Mouse (Mus musculus) heart, postnatal 4 days (tissue): ENCODE measurements around the gene Atat1. TPM values are rescaled to one million over a fixed set of nuclear protein-coding genes. Genes with fewer than 3 reads are reported as not detected.

Source experiments
- DNase-seq: peaks from one replicate; pipeline ENCODE4 v3.0.0; 2021
- total RNA-seq, 2 experiments: library from RNA; stranded (reverse); gene quantifications; 2 replicates each; pipeline ENCODE4 v1.2.3; 2021

The Atat1 gene
- total RNA-seq, 2 experiments from 2014 or later, result 18.7 to 23.0 TPM

GRCm38 (mm10) chr17:35917463-35918251, 7.8 kb upstream of the Atat1 start:
- DNase-seq, result peak; percentile 60

GRCm38 (mm10) chr17:35917143-35917462, 7.2 kb upstream of the Atat1 start:
- peak; percentile 46 for DNase-seq

GRCm38 (mm10) chr17:35916297-35917142, 6.6 kb upstream of the Atat1 start, which contains the start of the genes Mrps18b and Ppp1r10:
Gene Mrps18b, minus strand, starts transcription at chr17:35916389.
Gene Ppp1r10, plus strand, starts transcription at chr17:35916434.
- DNase-seq, result peak; percentile 99

DNA sequence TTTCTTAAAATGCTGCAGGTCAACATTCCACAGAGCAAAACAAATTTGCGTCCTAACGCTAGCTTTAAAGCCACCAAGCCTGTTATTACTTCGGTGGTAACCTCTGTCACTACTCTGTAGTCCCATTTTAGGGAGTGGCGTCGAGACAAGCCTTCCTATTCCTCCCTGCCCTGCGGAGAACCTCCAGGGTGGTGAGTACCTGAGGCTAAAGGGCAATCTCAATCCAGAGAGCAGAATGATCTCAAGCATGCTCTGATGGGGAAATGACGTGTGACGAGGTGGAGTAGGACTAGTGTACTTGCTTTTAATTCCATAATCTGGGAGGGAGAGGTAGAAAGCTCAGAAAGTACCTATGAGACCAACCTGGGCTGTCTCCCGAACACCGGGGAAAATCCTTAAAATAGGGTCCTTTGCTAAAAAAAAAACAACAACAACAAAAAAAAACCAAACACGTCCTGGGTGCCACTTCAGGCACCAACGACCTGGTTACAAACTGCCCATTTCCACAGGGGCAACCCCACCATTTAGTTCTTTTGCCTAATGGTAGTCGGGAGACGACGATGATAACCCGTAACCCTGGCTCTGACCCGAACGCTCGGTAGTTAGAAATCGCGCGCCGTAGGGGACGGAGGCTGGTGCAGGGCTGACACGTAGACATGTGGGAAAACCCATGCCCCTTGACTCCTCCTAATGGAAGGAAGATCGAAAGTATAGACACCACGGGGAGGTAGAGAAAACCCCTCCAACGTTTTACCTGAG, 5.8 kb upstream of the Atat1 start:
- DNase-seq, result no peak

DNA sequence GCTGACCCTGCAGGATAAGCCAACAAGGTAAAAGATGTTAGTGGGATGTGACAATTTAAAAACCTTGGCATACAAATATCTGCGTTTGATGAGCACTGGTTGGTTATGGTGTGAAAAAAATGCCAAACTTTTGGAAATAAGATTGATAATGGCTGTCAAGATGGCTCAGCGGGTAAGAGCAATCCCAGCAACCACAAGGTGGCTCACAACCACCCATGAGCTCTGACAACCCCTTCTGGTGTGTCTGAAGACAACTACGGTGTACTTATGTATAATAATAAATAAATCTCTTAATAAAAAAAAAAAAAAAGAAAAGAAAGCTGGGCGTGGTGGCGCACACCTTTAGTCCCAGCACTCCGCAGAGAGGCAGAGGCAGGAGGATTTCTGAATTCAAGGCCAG, 5.1 kb upstream of the Atat1 start:
- DNase-seq, result no peak

- DNase-seq, result no peak
These were observed 523 bp downstream of the Atat1 start for GRCm38 (mm10) chr17:35909186-35909918.

GRCm38 (mm10) chr17:35907609-35908008, 2.3 kb downstream of the Atat1 start:
- DNase-seq, result no peak

DNA sequence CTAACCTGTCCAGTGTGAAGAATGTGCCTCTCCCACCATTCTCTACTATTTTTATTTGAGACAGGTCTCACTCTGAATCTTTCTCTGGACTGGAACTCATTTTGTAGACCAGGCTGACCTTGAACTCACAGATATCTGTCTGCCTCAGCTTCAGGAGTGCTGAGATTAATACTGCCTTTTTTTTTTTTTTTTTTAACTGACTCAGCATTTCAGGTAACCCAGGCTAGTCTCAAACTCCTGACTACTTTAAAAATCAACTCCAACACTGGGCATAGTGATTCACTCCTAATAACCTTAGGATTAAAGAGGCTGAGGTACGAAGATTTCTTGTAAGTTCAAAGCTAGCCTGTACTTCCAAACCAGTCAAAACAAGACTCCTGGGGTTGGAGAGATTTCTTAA, 4.3 kb downstream of the Atat1 start:
- no peak for DNase-seq

- DNase-seq, result no peak
These were observed 5.9 kb downstream of the Atat1 start for GRCm38 (mm10) chr17:35903992-35904355.

DNA sequence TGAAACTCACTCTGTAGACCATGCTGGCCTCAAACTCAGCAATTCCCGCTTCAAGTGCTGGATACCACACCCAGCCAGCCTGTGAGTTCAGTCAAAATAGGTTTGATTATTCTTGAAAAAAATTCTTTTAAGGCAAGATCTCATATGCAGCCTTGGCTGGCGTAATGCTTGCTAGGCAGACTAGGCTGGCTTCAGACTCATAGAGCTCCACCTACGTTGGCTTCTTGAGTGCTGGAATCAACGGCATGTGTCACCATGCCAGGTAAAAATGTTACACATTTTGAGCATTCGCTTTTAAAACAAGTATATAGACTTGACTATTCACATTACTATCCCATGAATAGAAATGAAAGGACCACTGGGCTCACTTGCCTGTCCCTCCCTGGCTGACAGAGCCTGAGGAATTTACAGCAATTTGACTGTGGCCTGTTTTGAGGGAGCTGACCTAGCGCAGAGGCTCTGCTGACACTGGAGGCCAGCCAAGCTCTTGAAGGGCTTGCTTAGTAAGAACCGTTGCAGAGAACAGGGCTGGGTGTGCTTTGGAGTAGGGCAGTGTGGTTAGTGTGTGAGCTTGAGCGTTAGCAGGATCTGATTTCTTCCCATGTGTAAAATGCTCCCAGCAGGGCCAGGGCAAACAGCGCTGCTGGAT, 6.4 kb downstream of the Atat1 start:
- peak; percentile 79 for DNase-seq

DNA sequence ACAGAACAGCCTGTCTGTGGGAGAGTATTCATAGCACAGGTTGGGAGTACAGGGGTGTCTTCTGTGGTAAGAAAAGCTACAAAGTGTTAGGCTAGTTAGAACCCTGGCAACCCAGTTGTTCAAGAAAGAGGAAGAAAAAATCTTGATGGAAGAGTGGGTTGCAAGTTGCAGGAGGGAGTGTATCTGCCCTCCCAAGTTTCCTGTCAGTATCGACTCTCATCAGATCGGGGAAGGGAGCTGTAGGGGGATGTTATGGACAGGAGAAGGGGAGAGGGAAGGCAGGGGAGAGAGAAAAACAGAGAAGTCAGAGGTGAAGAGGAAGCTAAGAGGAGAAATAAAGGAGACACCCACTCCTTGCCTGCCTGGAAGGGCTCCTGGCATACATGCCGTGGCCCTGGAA, 9.2 kb downstream of the Atat1 start:
- no peak for DNase-seq

- DNase-seq, result no peak
These were observed 12.0 kb downstream of the Atat1 start for GRCm38 (mm10) chr17:35897644-35898573.

- DNase-seq, result peak; percentile 94
These were observed 12.9 kb downstream of the Atat1 start, which contains the start of gene 2310061I04Rik for GRCm38 (mm10) chr17:35896781-35897643. Gene 2310061I04Rik, minus strand, starts transcription at chr17:35897431.

GRCm38 (mm10) chr17:35887725-35888124, 22.1 kb downstream of the Atat1 start:
- no peak for DNase-seq

- no peak for DNase-seq
These were observed 26.1 kb downstream of the Atat1 start for GRCm38 (mm10) chr17:35883777-35884176.

GRCm38 (mm10) chr17:35882924-35883323, 27.0 kb downstream of the Atat1 start:
- no peak for DNase-seq

DNA sequence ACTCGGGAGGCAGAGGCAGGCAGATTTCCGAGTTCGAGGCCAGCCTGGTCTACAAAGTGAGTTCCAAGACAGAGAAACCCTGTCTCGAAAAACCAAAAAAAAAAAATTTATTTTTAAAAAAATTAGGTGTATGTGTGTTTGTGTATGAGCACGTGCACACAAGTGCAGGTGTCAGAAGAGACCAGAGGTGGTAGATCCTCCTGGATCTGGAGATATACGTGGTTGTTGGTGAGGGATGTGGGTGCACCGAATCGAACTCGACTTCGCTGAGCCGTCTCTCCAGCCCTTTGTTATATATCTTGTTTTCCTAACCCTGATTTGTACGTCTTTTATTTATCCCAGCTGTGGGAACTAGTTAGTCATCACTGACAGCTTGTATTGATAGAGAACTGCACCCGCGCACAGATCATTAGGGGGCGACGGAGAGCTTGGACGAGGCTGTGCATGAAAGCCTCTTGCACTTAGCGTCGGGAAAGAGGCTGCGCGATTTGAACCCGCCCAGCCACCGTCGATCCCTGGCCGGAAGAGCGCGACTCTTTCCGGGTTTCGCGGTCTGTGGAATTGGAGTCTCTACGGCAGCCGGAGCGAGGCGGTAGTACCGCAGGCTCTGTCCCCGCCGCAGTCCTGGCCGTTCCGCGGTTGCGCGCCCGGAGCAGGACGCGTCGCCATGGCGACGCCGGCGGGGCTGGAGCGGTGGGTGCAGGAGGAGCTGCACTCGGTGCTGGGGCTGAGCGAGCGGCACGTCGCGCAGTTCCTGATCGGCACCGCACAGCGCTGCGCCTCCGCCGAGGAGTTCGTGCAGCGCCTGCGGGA, 30.4 kb downstream of the Atat1 start, which contains the start of gene Dhx16:
Gene Dhx16, plus strand, starts transcription at position 575 of the 813 bp plus-strand sequence.
- peak; percentile 97 for DNase-seq

DNA sequence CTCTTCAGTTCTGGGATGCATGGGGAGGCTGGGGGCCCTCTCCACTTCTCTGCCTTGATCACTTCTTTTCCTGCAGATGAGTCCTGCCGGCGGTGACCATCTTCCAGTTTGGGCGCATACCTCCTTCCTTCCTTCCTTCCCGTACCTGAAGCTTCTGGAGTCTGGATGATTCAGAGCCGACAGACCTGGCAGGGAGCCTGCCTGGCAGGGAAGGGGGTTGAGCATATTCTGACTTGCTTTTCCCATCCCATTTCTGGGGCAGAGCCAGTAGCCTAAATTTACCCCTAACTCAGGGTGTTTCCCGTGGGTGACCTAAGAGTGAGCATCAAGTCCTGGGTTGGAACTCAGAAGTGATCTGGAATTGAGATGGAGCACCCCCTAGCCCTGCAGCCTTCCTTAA, 35.2 kb downstream of the Atat1 start:
- no peak for DNase-seq
